Mouse (Mus musculus): Measurements from ENCODE around the gene Phlpp1. TPM values are rescaled to one million over a fixed set of nuclear protein-coding genes. Genes with fewer than 3 reads are reported as not detected.

The Phlpp1 gene
- polyA plus RNA-seq, 1 experiment = 49.8 TPM

DNA sequence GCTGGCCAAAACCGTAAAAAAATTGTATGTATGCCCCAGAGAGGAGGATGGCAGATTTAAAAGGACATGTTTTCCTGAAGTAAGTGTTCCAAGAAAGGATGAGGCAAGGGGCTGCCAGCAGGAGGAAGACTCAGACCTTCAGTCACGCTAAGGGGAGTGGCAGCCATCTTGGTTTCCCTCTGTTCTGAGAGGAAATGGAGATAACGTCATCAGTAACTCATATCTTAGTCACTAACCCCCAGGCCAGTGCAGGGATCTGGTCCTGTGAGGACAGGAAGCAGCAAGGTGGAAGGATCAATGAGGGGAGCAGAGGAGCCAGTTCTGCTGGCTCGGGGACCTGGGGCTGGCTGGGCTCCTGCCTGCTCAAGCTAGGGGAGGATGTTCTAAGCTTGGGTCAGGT lies 10.6 kb upstream of the Phlpp1 start:
- Histone ChIP-seq H3K4me3 (ENCODE audit: insufficient read depth, low read length) (no peak overlapping the region), H3K27ac (ENCODE audit: insufficient read depth, low read length) (no peak overlapping the region), H3K4me1 (ENCODE audit: control insufficient read depth, insufficient read depth, low read length) (no peaks in the 10 kb centered on the region)
- TF ChIP-seq POLR2A (IDR thresholded peaks at IDR 0.05; ENCODE audit: extremely low read depth, insufficient read depth, low read length) (no peak), CTCF (IDR thresholded peaks at IDR 0.05; ENCODE audit: extremely low read depth, insufficient read depth, low read length) (no peak)

GRCm38 (mm10) chr1:106162581-106162980 lies 9.0 kb upstream of the Phlpp1 start:
- Histone ChIP-seq H3K4me3 (ENCODE audit: insufficient read depth, low read length) (no peak overlapping the region), H3K27ac (ENCODE audit: insufficient read depth, low read length) (no peak overlapping the region), H3K4me1 (ENCODE audit: control insufficient read depth, insufficient read depth, low read length) (no peaks in the 10 kb centered on the region)
- TF ChIP-seq POLR2A (IDR thresholded peaks at IDR 0.05; ENCODE audit: extremely low read depth, insufficient read depth, low read length) (no peak), CTCF (IDR thresholded peaks at IDR 0.05; ENCODE audit: extremely low read depth, insufficient read depth, low read length) (no peak)

DNA sequence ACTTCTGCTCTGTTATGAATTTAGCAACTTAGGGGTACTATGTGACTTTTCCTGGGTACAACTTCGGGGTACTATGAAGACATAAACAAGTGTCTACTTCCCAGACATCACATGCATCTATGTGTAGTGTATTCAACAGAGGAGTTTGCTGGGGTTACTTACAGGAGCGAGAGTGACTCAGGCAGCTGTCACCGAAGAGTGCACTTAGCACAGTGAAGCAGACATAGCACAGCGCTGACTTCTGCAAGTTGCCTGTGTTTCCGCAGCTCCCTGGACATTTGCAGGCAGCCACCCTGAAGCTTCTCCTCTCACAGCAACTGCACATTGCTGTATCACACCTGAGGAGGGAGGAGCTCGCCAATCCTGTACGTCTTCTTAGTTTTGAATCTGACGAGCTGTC lies 8.2 kb upstream of the Phlpp1 start:
- no peaks in the 10 kb centered on the region for H3K4me1 ChIP-seq (ENCODE audit: control insufficient read depth, insufficient read depth, low read length)
- H3K4me3 ChIP-seq (ENCODE audit: insufficient read depth, low read length) = no peak overlapping the region
- H3K27ac ChIP-seq (ENCODE audit: insufficient read depth, low read length) = no peak overlapping the region
- TF ChIP-seq POLR2A (IDR thresholded peaks at IDR 0.05; ENCODE audit: extremely low read depth, insufficient read depth, low read length) (no peak), CTCF (IDR thresholded peaks at IDR 0.05; ENCODE audit: extremely low read depth, insufficient read depth, low read length) (no peak)

- Histone ChIP-seq H3K4me3 (ENCODE audit: insufficient read depth, low read length) (no peak overlapping the region), H3K27ac (ENCODE audit: insufficient read depth, low read length) (no peak overlapping the region), H3K4me1 (ENCODE audit: control insufficient read depth, insufficient read depth, low read length) (no peaks in the 10 kb centered on the region)
- TF ChIP-seq CTCF (IDR thresholded peaks at IDR 0.05; ENCODE audit: extremely low read depth, insufficient read depth, low read length) (no peak), POLR2A (IDR thresholded peaks at IDR 0.05; ENCODE audit: extremely low read depth, insufficient read depth, low read length) (no peak)
Measured at GRCm38 (mm10) chr1:106164111-106164510, 7.4 kb upstream of the Phlpp1 start.

DNA sequence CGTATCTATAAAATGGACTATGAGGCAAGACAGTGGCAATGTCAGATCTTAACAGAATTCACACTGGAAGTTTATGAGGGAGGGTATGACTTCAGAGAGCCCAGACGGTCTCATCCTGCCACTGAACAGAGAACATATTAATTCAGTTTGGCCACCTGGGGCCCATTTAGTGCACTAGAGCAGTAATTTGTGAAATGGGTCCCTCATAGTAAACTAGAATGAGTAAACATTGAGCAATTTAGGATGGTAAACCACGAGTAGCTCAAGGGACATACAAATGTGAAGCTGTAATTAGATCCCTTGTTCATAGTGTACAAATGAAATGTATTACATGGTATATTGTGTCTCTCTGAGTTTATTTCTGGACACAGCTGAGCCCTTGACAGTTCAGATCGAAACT lies 3.6 kb upstream of the Phlpp1 start:
- no peak overlapping the region for H3K4me3 ChIP-seq (ENCODE audit: insufficient read depth, low read length)
- H3K4me1 ChIP-seq (ENCODE audit: control insufficient read depth, insufficient read depth, low read length) = no peaks in the 10 kb centered on the region
- H3K27ac ChIP-seq (ENCODE audit: insufficient read depth, low read length) = no peak overlapping the region
- TF ChIP-seq CTCF (IDR thresholded peaks at IDR 0.05; ENCODE audit: extremely low read depth, insufficient read depth, low read length) (no peak), POLR2A (IDR thresholded peaks at IDR 0.05; ENCODE audit: extremely low read depth, insufficient read depth, low read length) (no peak)

DNA sequence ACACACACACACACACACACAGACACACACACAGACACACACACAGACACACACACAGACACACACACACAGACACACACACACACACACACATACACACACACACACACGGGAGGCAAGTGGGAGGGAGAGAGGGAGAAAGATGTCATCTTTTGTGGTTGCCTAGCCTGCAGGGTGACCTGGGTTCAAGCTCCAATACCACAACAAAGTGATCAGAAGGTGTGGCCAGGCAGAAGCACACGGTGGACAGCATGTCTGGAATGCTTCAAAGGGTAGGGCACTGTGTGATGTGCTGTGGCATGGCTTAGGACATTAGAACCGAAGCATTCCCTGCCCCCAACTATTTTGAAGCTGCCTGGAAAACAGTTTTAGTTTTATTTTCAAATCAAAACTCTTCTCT lies 2.8 kb upstream of the Phlpp1 start:
- no peaks in the 10 kb centered on the region for H3K4me1 ChIP-seq (ENCODE audit: control insufficient read depth, insufficient read depth, low read length)
- H3K4me3 ChIP-seq (ENCODE audit: insufficient read depth, low read length) = no peak overlapping the region
- no peak overlapping the region for H3K27ac ChIP-seq (ENCODE audit: insufficient read depth, low read length)
- TF ChIP-seq POLR2A (IDR thresholded peaks at IDR 0.05; ENCODE audit: extremely low read depth, insufficient read depth, low read length) = no peak
- TF ChIP-seq CTCF (IDR thresholded peaks at IDR 0.05; ENCODE audit: extremely low read depth, insufficient read depth, low read length) = no peak

GRCm38 (mm10) chr1:106169741-106170265 lies 1.7 kb upstream of the Phlpp1 start:
- no peaks in the 10 kb centered on the region for H3K4me1 ChIP-seq (ENCODE audit: control insufficient read depth, insufficient read depth, low read length)
- no peak for TF ChIP-seq POLR2A (IDR thresholded peaks at IDR 0.05; ENCODE audit: extremely low read depth, insufficient read depth, low read length)
- TF ChIP-seq CTCF (IDR thresholded peaks at IDR 0.05; ENCODE audit: extremely low read depth, insufficient read depth, low read length) = no peak
- H3K27ac ChIP-seq (ENCODE audit: insufficient read depth, low read length) = no peak overlapping the region
- H3K4me3 ChIP-seq (ENCODE audit: insufficient read depth, low read length) = no peak overlapping the region

- Histone ChIP-seq H3K4me3 (ENCODE audit: insufficient read depth, low read length) (peak overlapping the region; percentile 89), H3K4me1 (ENCODE audit: control insufficient read depth, insufficient read depth, low read length) (peaks cover 1% of the 10 kb centered on the region; the same call in 1 of the 2 replicates), H3K27ac (ENCODE audit: insufficient read depth, low read length) (peak overlapping the region; percentile 99)
- TF ChIP-seq CTCF (IDR thresholded peaks at IDR 0.05; ENCODE audit: extremely low read depth, insufficient read depth, low read length) = no peak
- no peak for TF ChIP-seq POLR2A (IDR thresholded peaks at IDR 0.05; ENCODE audit: extremely low read depth, insufficient read depth, low read length)
Measured at GRCm38 (mm10) chr1:106172301-106172930, 864 bp downstream of the Phlpp1 start.

- Histone ChIP-seq H3K27ac (ENCODE audit: insufficient read depth, low read length) (peak overlapping the region; percentile 99), H3K4me3 (ENCODE audit: insufficient read depth, low read length) (peak overlapping the region; percentile 89), H3K4me1 (ENCODE audit: control insufficient read depth, insufficient read depth, low read length) (peaks cover 1% of the 10 kb centered on the region; the same call in 1 of the 2 replicates)
- TF ChIP-seq CTCF (IDR thresholded peaks at IDR 0.05; ENCODE audit: extremely low read depth, insufficient read depth, low read length) = no peak
- no peak for TF ChIP-seq POLR2A (IDR thresholded peaks at IDR 0.05; ENCODE audit: extremely low read depth, insufficient read depth, low read length)
Measured at GRCm38 (mm10) chr1:106172931-106173371, 1.4 kb downstream of the Phlpp1 start.

- TF ChIP-seq CTCF (IDR thresholded peaks at IDR 0.05; ENCODE audit: extremely low read depth, insufficient read depth, low read length) (no peak), POLR2A (IDR thresholded peaks at IDR 0.05; ENCODE audit: extremely low read depth, insufficient read depth, low read length) (no peak)
- Histone ChIP-seq H3K4me1 (ENCODE audit: control insufficient read depth, insufficient read depth, low read length) (peaks cover 1% of the 10 kb centered on the region; the same call in 1 of the 2 replicates), H3K27ac (ENCODE audit: insufficient read depth, low read length) (peak overlapping the region; percentile 99), H3K4me3 (ENCODE audit: insufficient read depth, low read length) (peak overlapping the region; percentile 89)
Measured at GRCm38 (mm10) chr1:106173621-106174156, 2.1 kb downstream of the Phlpp1 start.

Data from cortical plate, adult 2 months (tissue).